Mouse (Mus musculus): ENCODE data around the gene Gm4177. TPM values are rescaled to one million over a fixed set of nuclear protein-coding genes. Genes with fewer than 3 reads are reported as not detected.
"Not testable (repeated sequence)": the region's sequence is repeated elsewhere in the genome, so short reads cannot be mapped to it uniquely, and the experiment has no call there.

The Gm4177 gene
- total RNA-seq (2018; cell fraction: chromatin; rRNA removed) = not detected
- total RNA-seq (2018; cell fraction: cytosol; rRNA removed) = not detected
- not detected for total RNA-seq (2018; cell fraction: nucleus; rRNA removed)
- not detected in 3 replicates for polyA plus RNA-seq (2018)

DNA sequence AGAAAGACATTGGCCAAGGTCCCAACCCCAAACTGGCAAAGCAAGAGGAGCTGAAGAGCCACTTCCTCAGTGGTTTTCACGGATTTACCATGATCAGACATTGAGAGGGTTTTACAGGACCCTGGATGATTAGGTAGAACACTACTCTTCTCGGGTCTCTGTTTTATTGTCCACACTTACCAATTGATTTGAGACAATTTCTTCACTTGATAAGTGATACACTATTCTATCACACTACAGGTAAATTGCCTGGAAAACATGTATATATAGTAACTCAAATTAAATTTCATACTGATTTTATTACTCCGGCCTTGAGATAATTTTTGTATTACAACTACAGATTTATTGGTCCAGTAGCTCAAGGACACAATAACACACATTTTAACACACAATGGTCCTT lies at the start of gene Gm4177:
TSS of gene Gm4177 (minus strand) at position 101 of the 400 bp plus-strand sequence.
- not testable (repeated sequence) for H3K4me3 ChIP-seq (ENCODE audit: inconsistent target); H3K79me2 ChIP-seq (ENCODE audit: inconsistent target); H3K36me3 ChIP-seq (ENCODE audit: inconsistent target); H3K27ac ChIP-seq
- no CpG with 5 or more reads among the region's 3 CpGs for WGBS (ENCODE audit: missing documents)

DNA sequence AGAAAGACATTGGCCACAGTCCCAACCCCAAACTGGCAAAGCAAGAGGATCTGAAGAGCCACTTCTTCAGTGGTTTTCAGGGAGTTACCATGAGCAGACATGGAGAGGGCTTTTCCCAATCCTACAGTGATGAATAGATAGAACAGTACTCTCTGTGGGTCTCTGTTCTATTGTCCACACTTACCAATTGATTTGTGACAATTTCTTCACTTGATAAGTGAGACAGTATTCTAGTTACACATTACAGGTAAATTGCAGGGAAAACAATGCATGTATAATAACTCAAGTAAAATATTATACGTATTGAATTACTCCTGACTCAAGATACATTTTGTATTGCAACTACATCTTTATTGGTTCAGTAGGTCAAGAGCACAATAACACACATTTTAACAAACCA lies 47.6 kb upstream of the Gm4177 start, which contains the start of gene Gm5725:
TSS of gene Gm5725 (minus strand) at position 101 of the 400 bp plus-strand sequence.
- no CpG with 5 or more reads among the region's 1 CpGs for WGBS (ENCODE audit: missing documents)
- H3K4me3 ChIP-seq (ENCODE audit: inconsistent target); H3K36me3 ChIP-seq (ENCODE audit: inconsistent target); H3K79me2 ChIP-seq (ENCODE audit: inconsistent target); H3K27ac ChIP-seq: not testable (repeated sequence)

- no CpG with 5 or more reads among the region's 1 CpGs for WGBS (ENCODE audit: missing documents)
- not testable (repeated sequence) for H3K4me3 ChIP-seq (ENCODE audit: inconsistent target); H3K79me2 ChIP-seq (ENCODE audit: inconsistent target); H3K27ac ChIP-seq; H3K36me3 ChIP-seq (ENCODE audit: inconsistent target)
These were observed 35.5 kb upstream of the Gm4177 start, which contains the start of gene Vmn1r135 for GRCm38 (mm10) chr7:21832051-21832450. Vmn1r135 (plus strand) TSS chr7:21832351.

DNA sequence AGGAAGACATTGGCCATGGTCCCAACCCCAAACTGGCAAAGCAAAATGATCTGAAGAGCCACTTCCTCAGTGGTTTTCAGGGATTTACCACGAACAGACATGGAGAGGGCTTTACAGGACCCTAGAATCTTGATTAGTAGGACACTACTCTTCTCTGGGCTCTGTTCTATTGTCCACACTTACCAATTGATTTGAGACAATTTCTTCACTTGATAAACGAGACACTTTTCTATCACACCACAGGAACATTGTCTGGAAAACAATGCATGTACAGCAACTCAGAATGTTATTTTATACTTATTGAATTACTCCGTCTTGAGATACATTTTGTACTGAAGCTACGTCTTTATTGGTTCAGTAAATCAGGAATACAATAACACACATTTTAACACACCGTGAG lies 35.2 kb downstream of the Gm4177 start, which contains the start of gene Gm4175:
TSS of gene Gm4175 (minus strand) at position 101 of the 400 bp plus-strand sequence.
- not testable (repeated sequence) for H3K79me2 ChIP-seq (ENCODE audit: inconsistent target); H3K4me3 ChIP-seq (ENCODE audit: inconsistent target); H3K36me3 ChIP-seq (ENCODE audit: inconsistent target); H3K27ac ChIP-seq
- WGBS (ENCODE audit: missing documents) = no CpG with 5 or more reads among the region's 5 CpGs

Other genes with a start within 250 kb of the Gm4177 start
- gene Vmn1r132, start 182.6 kb downstream of the Gm4177 start, polyA plus RNA-seq (2018) = not detected in 3 replicates
- gene Gm4175, start 35.3 kb downstream of the Gm4177 start, polyA plus RNA-seq (2018) = not detected in 3 replicates
- not detected in 3 replicates for gene Vmn1r135, start 35.6 kb upstream of the Gm4177 start, polyA plus RNA-seq (2018)
- gene Gm5725, start 47.5 kb upstream of the Gm4177 start, polyA plus RNA-seq (2018) = not detected in 3 replicates
- not detected in 3 replicates for gene Gm5891, start 124.6 kb upstream of the Gm4177 start, polyA plus RNA-seq (2018)
- not detected in 3 replicates for gene Vmn1r137, start 197.9 kb upstream of the Gm4177 start, polyA plus RNA-seq (2018)
- gene Vmn1r138, start 232.2 kb upstream of the Gm4177 start, polyA plus RNA-seq (2018) = not detected in 3 replicates